Mouse (Mus musculus) hindbrain, embryonic 12.5 days (tissue): ENCODE data around the gene Xaf1. TPM values are rescaled to one million over a fixed set of nuclear protein-coding genes. Genes with fewer than 3 reads are reported as not detected.
A peak's percentile ranks its signal among the peaks of the same experiment; 100 is the strongest.

Experiments used
- ATAC-seq: fragments of 200-750 bp; cut with Nextera tagmentation; 2 replicates; pipeline ENCODE4 v1.8.0; 2017; ENCODE audit warnings: moderate TSS enrichment; ENCODE audit not compliant: low FRiP score
- H3K27ac ChIP-seq: fragments of 300-500 bp; sonication (generic); 2 replicates; pipeline ENCODE4 v1.5.1; 2016; ENCODE audit warnings: mild to moderate bottlenecking
- H3K27me3 ChIP-seq: fragments of 300-500 bp; sonication (generic); 2 replicates; pipeline ENCODE4 v1.6.1; 2016; ENCODE audit warnings: mild to moderate bottlenecking
- H3K36me3 ChIP-seq: fragments of 300-500 bp; sonication (generic); 2 replicates; pipeline ENCODE4 v1.6.1; 2016; ENCODE audit warnings: mild to moderate bottlenecking
- H3K4me1 ChIP-seq: fragments of 300-500 bp; sonication (generic); 2 replicates; pipeline ENCODE4 v1.6.1; 2016
- H3K4me2 ChIP-seq: fragments of 300-500 bp; sonication (generic); replicated peaks from 2 replicates; pipeline ENCODE4 v1.6.1; 2016; ENCODE audit warnings: mild to moderate bottlenecking
- H3K4me3 ChIP-seq: fragments of 300-500 bp; sonication (generic); 2 replicates; pipeline ENCODE4 v1.5.1; 2016; ENCODE audit warnings: mild to moderate bottlenecking
- H3K9ac ChIP-seq: fragments of 300-500 bp; sonication (generic); 2 replicates; pipeline ENCODE4 v1.6.1; 2016; ENCODE audit warnings: mild to moderate bottlenecking, moderate library complexity
- H3K9me3 ChIP-seq: fragments of 300-500 bp; sonication (generic); replicated peaks from 2 replicates; pipeline ENCODE4 v1.6.1; 2016; ENCODE audit warnings: mild to moderate bottlenecking
- WGBS: fragments of 180-500 bp; shearing (Covaris S2); methylation state at CpG from one replicate; pipeline ENCODE4 v1.1.7; 2016; 5-methylcytosine and 5-hydroxymethylcytosine counted together
- polyA plus RNA-seq: library from polyadenylated mRNA; unstranded; fragments of >200 nt; fragmentation: Nextera tagmentation; extraction: Ambion mirVana; gene quantifications from 2 replicates; pipeline ENCODE4 v1.2.1, GENCODE M21; 2016

Xaf1 gene
- 1.9 and 2.6 TPM in 2 replicates for polyA plus RNA-seq

- 25% methylated on average over 6 of the region's 6 CpGs for WGBS
- no peak within 1 kb of the TSS for H3K4me3 ChIP-seq
- no peak within 1 kb of the TSS for H3K4me2 ChIP-seq
- peaks cover 3% of the 10 kb centered on the region; the same call in 1 of the 2 replicates for H3K4me1 ChIP-seq
- no peak within 1 kb of the TSS for H3K27ac ChIP-seq
- no peak for ATAC-seq
- no peaks in the 10 kb centered on the region for H3K9me3 ChIP-seq
- H3K9ac ChIP-seq, result no peak within 1 kb of the TSS
- H3K27me3 ChIP-seq, result no peaks in the 10 kb centered on the region
- no peaks in the 10 kb centered on the region for H3K36me3 ChIP-seq
Observed at GRCm38 (mm10) chr11:72301334-72301733, at the start of gene Xaf1. Gene Xaf1 (plus strand): TSS chr11:72301629.

GRCm38 (mm10) chr11:72255629-72256028 lies 45.8 kb upstream of the Xaf1 start:
- no peaks in the 10 kb centered on the region for H3K4me1 ChIP-seq
- no peak overlapping the region for H3K4me3 ChIP-seq
- 92% methylated on average over 4 of the region's 4 CpGs for WGBS
- ATAC-seq, result no peak
- H3K27me3 ChIP-seq, result no peaks in the 10 kb centered on the region
- H3K9me3 ChIP-seq, result no peaks in the 10 kb centered on the region
- H3K36me3 ChIP-seq, result no peaks in the 10 kb centered on the region
- no peak overlapping the region for H3K9ac ChIP-seq
- no peak overlapping the region for H3K4me2 ChIP-seq
- H3K27ac ChIP-seq, result no peak overlapping the region

DNA sequence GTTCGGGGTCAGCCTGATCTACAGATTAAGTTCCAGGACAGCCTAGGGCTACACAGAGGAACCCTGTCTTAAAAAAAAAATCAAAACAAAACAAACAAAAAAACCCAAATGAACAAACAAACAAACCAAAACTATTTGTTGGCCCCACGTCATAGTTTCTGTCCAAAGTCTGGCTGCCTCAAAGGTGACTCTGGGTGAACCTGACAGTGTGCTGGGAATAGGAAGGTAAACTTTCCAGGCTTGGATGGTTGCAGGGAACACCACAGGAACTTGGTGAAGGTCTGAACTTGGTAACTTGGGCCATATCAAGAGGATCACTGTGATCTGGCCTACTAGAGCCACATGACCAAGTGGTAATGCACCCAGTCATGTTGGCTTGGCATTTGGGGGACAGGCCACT lies 45.0 kb upstream of the Xaf1 start:
- Histone ChIP-seq H3K9me3 (no peaks in the 10 kb centered on the region), H3K36me3 (no peaks in the 10 kb centered on the region)

GRCm38 (mm10) chr11:72265483-72265882 lies 35.9 kb upstream of the Xaf1 start:
- Histone ChIP-seq H3K36me3 (no peaks in the 10 kb centered on the region), H3K27me3 (peaks cover 43% of the 10 kb centered on the region), H3K4me3 (no peak overlapping the region), H3K4me2 (no peak overlapping the region; the same call in 1 of the 2 replicates), H3K9me3 (no peaks in the 10 kb centered on the region), H3K4me1 (peaks cover 22% of the 10 kb centered on the region), H3K27ac (no peak overlapping the region), H3K9ac (no peak overlapping the region)
- WGBS, result 8% methylated on average over 11 of the region's 11 CpGs
- ATAC-seq, result no peak

More for the DNA sequence above, 45.0 kb upstream of the Xaf1 start:
- no peak overlapping the region for H3K4me2 ChIP-seq
- 74% methylated on average over 2 of the region's 2 CpGs for WGBS
- no peak overlapping the region for H3K4me3 ChIP-seq
- no peak overlapping the region for H3K27ac ChIP-seq
- no peaks in the 10 kb centered on the region for H3K4me1 ChIP-seq
- no peak overlapping the region for H3K9ac ChIP-seq
- no peaks in the 10 kb centered on the region for H3K27me3 ChIP-seq
- ATAC-seq, result no peak

- Histone ChIP-seq H3K36me3 (no peaks in the 10 kb centered on the region), H3K4me3 (peak overlapping the region; percentile 41), H3K4me2 (peak overlapping the region; percentile 77), H3K9me3 (no peaks in the 10 kb centered on the region), H3K9ac (peak overlapping the region; percentile 53), H3K27ac (no peak overlapping the region), H3K4me1 (peaks cover 22% of the 10 kb centered on the region), H3K27me3 (peaks cover 43% of the 10 kb centered on the region)
- 2% methylated on average over 46 of the region's 46 CpGs for WGBS
- ATAC-seq, result peak; percentile 78
Observed at GRCm38 (mm10) chr11:72266207-72266959, 35.0 kb upstream of the Xaf1 start.

DNA sequence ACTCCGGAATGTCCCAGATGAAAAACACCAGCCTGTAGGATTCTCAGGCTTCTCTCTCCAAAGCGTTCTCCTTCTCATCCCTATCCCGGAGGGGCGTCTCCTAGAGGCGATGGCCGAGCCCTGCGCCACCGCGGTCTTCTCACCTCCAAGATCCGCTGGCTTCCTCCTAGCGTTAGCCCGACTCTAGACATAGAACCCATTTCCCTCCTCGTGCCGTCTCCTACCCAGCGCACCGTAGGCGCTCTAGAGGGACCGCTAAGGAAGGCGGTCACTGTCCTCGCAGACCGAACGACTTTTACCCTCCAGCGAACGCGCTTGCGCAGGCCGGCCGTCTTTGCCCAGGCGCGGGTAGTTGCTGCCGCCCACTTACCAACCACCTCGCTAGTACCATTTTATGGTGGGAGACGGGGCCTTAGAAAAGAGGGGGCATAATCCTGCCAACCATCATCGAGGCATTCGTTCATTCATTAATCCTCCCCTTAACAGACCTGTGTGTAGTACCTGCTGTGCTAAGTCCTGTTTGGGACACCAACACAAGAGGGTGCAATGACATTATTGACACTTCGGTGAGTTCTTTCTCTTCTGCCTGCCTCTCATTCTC lies 34.4 kb upstream of the Xaf1 start, which contains the start of gene Slc13a5:
Gene Slc13a5, minus strand, starts transcription at position 263 of the 601 bp plus-strand sequence.
- WGBS, result 3% methylated on average over 36 of the region's 36 CpGs

DNA sequence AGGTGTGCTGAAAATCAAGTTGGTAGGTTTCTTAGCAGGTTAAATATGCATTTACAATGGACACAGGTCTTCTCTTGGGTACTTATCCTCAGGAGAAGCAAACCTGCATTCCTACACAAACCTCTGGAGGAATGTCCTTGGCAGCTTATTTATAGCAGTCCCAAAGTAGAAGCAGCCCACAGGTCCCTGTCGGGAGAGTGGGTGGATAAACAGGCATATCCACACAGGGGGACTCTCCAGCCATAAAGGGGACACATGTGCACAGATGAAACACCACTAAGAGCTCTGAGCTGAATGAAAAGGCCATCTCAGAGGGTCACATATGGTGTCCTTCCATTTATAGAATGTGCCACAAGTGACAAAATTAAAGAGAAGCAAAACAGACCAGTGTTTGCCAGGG lies 29.7 kb upstream of the Xaf1 start:
- WGBS, result 60% methylated on average over 1 of the region's 1 CpGs
- H3K9me3 ChIP-seq, result no peaks in the 10 kb centered on the region
- ATAC-seq, result no peak
- no peaks in the 10 kb centered on the region for H3K36me3 ChIP-seq
- peaks cover 13% of the 10 kb centered on the region for H3K27me3 ChIP-seq
- H3K4me1 ChIP-seq, result peaks cover 6% of the 10 kb centered on the region
- H3K4me3 ChIP-seq, result no peak overlapping the region
- H3K27ac ChIP-seq, result no peak overlapping the region
- no peak overlapping the region for H3K4me2 ChIP-seq
- H3K9ac ChIP-seq, result no peak overlapping the region

More for the DNA sequence above, 34.4 kb upstream of the Xaf1 start, which contains the start of gene Slc13a5:
- H3K27ac ChIP-seq, result no peak within 1 kb of the TSS
- ATAC-seq, result peak; percentile 68
- H3K9ac ChIP-seq, result peak within 1 kb of the TSS; percentile 53
- peak within 1 kb of the TSS; percentile 77 for H3K4me2 ChIP-seq
- H3K36me3 ChIP-seq, result no peaks in the 10 kb centered on the region
- H3K4me1 ChIP-seq, result peaks cover 22% of the 10 kb centered on the region
- H3K9me3 ChIP-seq, result no peaks in the 10 kb centered on the region
- H3K27me3 ChIP-seq, result peaks cover 43% of the 10 kb centered on the region
- H3K4me3 ChIP-seq, result peak within 1 kb of the TSS; percentile 41

DNA sequence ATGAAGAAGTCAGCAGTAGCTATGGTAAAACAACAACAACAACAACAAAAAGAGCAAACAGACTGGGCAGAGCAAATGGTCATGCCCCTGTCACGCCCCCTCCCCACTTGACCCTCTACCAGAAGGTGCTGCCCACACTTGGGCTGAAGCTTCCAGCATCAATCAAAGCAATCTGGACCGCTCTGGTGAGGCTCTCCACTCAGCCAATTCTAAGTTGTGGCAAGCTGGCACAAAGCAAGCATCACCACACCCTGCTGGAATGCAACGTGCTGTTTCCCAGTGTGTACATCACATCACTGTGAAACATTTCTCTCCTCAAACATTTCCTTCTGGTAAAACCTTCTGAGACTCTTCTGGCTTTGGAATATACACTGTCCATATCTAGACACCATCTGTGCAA lies 28.1 kb upstream of the Xaf1 start:
- no peaks in the 10 kb centered on the region for H3K9me3 ChIP-seq
- 85% methylated on average over 3 of the region's 3 CpGs for WGBS
- H3K27me3 ChIP-seq, result no peaks in the 10 kb centered on the region
- no peaks in the 10 kb centered on the region for H3K4me1 ChIP-seq
- no peak overlapping the region for H3K4me3 ChIP-seq
- ATAC-seq, result no peak
- H3K36me3 ChIP-seq, result no peaks in the 10 kb centered on the region
- no peak overlapping the region for H3K27ac ChIP-seq
- no peak overlapping the region for H3K4me2 ChIP-seq
- H3K9ac ChIP-seq, result no peak overlapping the region

DNA sequence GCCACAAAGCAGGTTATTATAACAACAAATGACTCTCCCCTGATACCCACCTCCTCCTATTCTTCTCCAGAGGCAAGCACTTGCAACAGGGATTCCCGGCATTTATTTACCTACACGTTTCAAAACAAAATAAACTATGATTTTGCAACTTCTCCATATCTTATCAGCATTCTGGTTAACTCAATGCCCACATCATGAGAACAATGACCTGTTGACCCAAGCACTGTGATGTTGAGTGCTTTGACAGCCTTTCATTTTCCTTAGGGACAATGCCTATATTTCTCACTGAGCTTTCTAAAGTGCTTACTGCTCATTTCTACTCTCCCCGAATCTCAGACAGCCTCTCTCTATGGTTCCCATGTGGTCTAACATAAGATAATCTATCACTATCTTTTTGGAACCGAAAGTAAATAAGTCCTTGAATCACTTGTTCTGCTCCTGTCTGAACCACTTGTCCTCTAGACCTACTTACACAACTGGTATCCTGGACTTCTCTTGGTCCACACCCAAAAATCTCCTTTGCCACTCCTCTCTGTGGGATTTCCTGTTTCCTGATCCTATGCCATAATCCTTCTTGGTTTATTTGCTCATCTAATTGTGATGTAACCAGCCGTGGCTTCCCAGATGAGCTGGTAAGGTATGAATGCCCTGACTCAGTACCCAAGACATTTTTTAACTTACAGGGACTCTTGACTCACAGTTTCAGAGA lies 20.1 kb upstream of the Xaf1 start:
- no peaks in the 10 kb centered on the region for H3K9me3 ChIP-seq
- no peak overlapping the region for H3K27ac ChIP-seq
- H3K36me3 ChIP-seq, result no peaks in the 10 kb centered on the region
- no peaks in the 10 kb centered on the region for H3K27me3 ChIP-seq
- H3K9ac ChIP-seq, result no peak overlapping the region
- 88% methylated on average over 5 of the region's 5 CpGs for WGBS
- H3K4me3 ChIP-seq, result no peak overlapping the region
- no peaks in the 10 kb centered on the region for H3K4me1 ChIP-seq
- H3K4me2 ChIP-seq, result no peak overlapping the region
- no peak for ATAC-seq

- Histone ChIP-seq H3K9ac (no peak overlapping the region), H3K27ac (no peak overlapping the region), H3K4me3 (no peak overlapping the region), H3K4me1 (no peaks in the 10 kb centered on the region), H3K9me3 (no peaks in the 10 kb centered on the region), H3K27me3 (no peaks in the 10 kb centered on the region), H3K4me2 (no peak overlapping the region), H3K36me3 (no peaks in the 10 kb centered on the region)
- 75% methylated on average over 5 of the region's 5 CpGs for WGBS
- ATAC-seq, result no peak
Observed at GRCm38 (mm10) chr11:72281852-72282400, 19.5 kb upstream of the Xaf1 start.

DNA sequence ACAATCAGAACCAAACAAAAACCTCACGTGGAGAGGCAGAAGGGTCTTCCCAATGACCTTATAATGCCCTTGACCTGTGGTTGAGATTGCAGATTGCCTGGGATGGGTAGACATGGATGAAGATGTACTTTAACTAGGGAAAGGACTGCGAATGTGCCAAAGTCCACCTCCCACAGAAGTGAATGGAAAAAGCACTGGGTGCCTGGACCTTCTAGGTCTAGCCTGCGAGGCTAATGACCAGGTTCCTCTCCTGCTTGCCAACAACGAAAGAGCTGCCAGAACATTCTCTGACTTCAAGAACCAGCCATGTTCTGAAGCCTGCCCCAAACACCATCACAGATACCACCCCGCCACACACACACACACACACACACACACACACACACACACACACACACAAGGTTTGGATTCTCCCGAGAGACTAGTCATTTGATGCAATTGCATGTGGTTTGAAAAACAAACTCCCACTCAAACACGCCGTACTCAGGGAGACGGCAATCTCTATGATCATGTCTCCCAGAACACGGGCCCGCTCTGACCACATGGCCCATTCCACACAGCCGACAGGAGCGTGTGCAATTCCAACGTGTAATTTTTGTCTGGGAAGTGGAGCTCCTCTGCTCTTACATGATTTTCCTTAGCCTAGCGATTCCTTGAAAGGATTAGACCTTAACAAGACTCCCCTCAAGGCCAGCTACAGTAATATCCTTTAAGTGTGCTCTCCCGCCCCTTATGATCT lies 17.8 kb upstream of the Xaf1 start:
- no peaks in the 10 kb centered on the region for H3K27me3 ChIP-seq
- no peaks in the 10 kb centered on the region for H3K4me1 ChIP-seq
- no peak overlapping the region for H3K27ac ChIP-seq
- no peak overlapping the region for H3K4me3 ChIP-seq
- ATAC-seq, result no peak
- no peak overlapping the region for H3K4me2 ChIP-seq
- WGBS, result 90% methylated on average over 15 of the region's 16 CpGs
- H3K9ac ChIP-seq, result no peak overlapping the region
- H3K36me3 ChIP-seq, result no peaks in the 10 kb centered on the region
- no peaks in the 10 kb centered on the region for H3K9me3 ChIP-seq
